Mouse (Mus musculus) activated CD4-positive, CD25-positive, alpha-beta regulatory T cell, adult 9 weeks (primary cell): ENCODE results near the gene Faf1. TPM values are rescaled to one million over a fixed set of nuclear protein-coding genes. Genes with fewer than 3 reads are reported as not detected.

Experiments
- polyA plus RNA-seq: library from polyadenylated mRNA; unstranded; fragments of 100-300 nt; shearing (Covaris generic); gene quantifications from one replicate; pipeline ENCODE4 v1.2.1, GENCODE M21; 2017

The Faf1 gene
- polyA plus RNA-seq: 1.8 TPM

GRCm38 (mm10) chr4:109676218-109677215 is at the start of gene Faf1:
Gene Faf1 (plus strand): TSS chr4:109676588.

GRCm38 (mm10) chr4:109666461-109667269 is 9.7 kb upstream of the Faf1 start, which contains the start of gene Cdkn2c:
Gene Cdkn2c (minus strand): TSS chr4:109667189.

GRCm38 (mm10) chr4:109977148-109978067 is 301.0 kb downstream of the Faf1 start, which contains the start of gene Dmrta2:
Gene Dmrta2 (plus strand): TSS chr4:109978053.

Other genes with a start within 250 kb of the Faf1 start
- 2.6 TPM for gene Rnf11, start 191.9 kb upstream of the Faf1 start, polyA plus RNA-seq
- gene 4930522H14Rik, start 145.3 kb upstream of the Faf1 start, polyA plus RNA-seq: not detected
- 13.7 TPM for gene Cdkn2c, start 9.4 kb upstream of the Faf1 start, polyA plus RNA-seq